Mouse (Mus musculus) brown adipose tissue, adult 24 weeks (tissue): Measurements from ENCODE around the gene Apobec3. TPM values are rescaled to one million over a fixed set of nuclear protein-coding genes. Genes with fewer than 3 reads are reported as not detected.

Experiments
- H3K27ac ChIP-seq: fragments of 200-500 bp; replicated peaks from 2 replicates; pipeline ENCODE4 v1.5.1; 2012; ENCODE audit warnings: low read depth, mild to moderate bottlenecking, low read length
- H3K4me1 ChIP-seq: fragments of 200-500 bp; 2 replicates; pipeline ENCODE4 v1.6.1; 2012; ENCODE audit warnings: low read length, mixed read lengths; ENCODE audit not compliant: control insufficient read depth, insufficient read depth, insufficient read length
- H3K4me3 ChIP-seq: fragments of 200-500 bp; 2 replicates; pipeline ENCODE4 v1.5.1; 2012; ENCODE audit warnings: low read depth, mild to moderate bottlenecking, low read length, moderate library complexity; ENCODE audit not compliant: insufficient read depth
- polyA plus RNA-seq: library from polyadenylated mRNA; stranded (reverse); fragments of >200 nt; gene quantifications from 2 replicates; pipeline ENCODE4 v1.2.4, GENCODE M21; 2012; ENCODE audit not compliant: missing spikeins, insufficient read depth, insufficient read length

Gene Apobec3
- 5.3 and 7.4 TPM in 2 replicates for polyA plus RNA-seq

DNA sequence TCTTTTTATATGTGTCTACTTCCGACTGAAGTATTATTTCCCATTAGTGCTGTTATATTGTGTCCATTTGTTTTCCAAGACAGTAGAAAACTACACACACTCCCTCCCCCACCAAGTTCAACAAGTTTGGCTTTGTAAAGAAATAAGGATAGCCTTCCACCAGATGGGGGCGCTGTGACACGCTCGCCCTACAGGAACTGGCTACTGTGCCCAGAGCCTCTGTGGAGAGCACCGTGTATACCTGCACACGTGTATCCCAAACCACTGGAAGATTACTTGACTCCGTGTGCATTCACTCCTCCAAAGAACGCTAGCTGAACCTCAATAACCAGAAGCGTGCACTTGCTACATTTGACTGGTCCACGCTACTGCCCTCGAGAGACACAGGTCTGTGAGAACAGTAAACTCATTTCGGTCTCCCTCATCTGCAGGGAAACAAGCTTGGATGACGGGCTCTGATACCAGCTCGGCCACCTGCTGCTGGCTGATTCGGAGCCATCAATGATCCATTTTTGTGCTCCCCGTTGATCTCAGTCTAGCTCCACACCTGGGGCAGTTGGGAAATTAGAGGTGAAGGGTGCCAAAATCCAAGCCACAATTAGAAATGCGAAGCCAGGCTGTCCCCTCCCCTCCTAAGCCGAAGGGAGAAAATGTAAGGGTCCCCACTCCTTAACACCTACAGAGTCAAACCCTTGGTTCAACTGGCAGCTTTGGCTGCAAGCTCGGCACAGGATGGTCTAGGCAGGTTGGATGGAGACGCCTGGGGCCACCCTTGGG, at the start of gene Apobec3:
Gene Apobec3 (plus strand): TSS at position 224 of the 777 bp plus-strand sequence.
- Histone ChIP-seq H3K27ac (peak within 1 kb of the TSS; percentile 91), H3K4me1 (peaks cover 12% of the 10 kb centered on the region), H3K4me3 (peak within 1 kb of the TSS; percentile 77)

DNA sequence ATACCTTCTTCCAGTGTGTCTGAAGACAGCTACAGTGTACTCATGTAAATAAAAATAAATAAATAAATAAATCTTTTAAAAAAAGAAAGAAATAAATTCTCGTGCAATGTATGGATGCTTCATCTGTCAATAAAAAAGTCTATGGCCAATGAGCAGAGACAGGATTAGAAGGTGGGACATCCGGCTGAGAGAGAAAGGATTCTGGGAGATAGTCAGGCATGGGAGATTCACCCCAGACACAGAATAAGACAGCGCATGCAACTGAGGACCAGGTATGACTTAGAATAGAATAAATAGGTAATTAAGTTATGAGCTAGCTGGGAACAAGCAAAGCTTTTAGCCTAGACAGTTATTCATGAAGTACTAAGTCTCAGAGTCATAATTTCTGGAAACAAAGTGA, 48.5 kb upstream of the Apobec3 start:
- no peaks in the 10 kb centered on the region for H3K4me1 ChIP-seq
- H3K27ac ChIP-seq = no peak overlapping the region
- H3K4me3 ChIP-seq = no peak overlapping the region

DNA sequence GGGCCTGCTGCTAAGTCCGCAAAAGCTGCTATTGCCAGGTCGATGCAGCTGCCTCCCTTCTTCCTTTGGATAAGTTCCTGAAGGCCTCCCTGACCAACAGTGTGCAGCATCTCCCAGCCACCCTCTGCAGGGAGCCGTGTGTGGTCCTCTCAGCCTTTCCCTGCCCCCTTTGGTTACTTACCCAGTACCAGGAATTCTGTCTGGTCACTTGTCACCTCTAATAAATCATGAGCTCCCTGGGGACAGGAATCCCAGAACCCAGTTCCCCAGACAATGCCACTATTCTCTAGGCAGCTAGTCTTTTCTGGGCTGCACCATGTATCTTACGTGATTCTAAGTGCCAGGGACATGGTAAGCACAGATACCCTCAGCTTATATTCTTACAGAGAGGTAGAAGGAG, 45.5 kb upstream of the Apobec3 start:
- Histone ChIP-seq H3K27ac (no peak overlapping the region), H3K4me1 (no peaks in the 10 kb centered on the region), H3K4me3 (no peak overlapping the region)

DNA sequence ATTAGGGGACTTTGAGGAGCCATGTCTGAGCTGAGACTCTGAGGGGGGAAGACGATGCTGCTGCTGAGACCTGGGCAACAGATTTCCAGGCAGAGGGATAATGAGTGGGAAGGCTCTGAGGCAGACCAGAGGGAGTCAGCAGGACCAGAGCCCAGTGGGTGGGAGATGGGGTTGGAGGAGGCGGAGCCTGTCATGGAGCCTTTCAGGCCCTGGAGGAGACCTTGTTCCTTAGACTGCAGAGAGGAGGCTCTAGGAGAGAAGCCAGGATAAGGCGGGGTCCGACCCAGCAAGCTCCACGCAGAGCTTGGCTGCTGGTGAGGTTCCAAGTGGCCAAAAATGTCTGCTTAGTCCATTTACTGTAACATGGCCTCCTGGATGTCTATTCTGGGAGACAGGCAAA, 44.4 kb upstream of the Apobec3 start:
- H3K4me1 ChIP-seq = no peaks in the 10 kb centered on the region

GRCm38 (mm10) chr15:79850143-79850542, 41.3 kb upstream of the Apobec3 start:
- no peak overlapping the region for H3K4me3 ChIP-seq
- H3K27ac ChIP-seq = no peak overlapping the region
- H3K4me1 ChIP-seq = no peaks in the 10 kb centered on the region

More for the DNA sequence above, 44.4 kb upstream of the Apobec3 start:
- Histone ChIP-seq H3K27ac (no peak overlapping the region), H3K4me3 (no peak overlapping the region)

- no peak overlapping the region for H3K4me3 ChIP-seq
- no peaks in the 10 kb centered on the region for H3K4me1 ChIP-seq
- no peak overlapping the region for H3K27ac ChIP-seq
These were observed 32.5 kb upstream of the Apobec3 start for GRCm38 (mm10) chr15:79858979-79859378.

- Histone ChIP-seq H3K4me1 (no peaks in the 10 kb centered on the region), H3K27ac (no peak overlapping the region), H3K4me3 (no peak overlapping the region)
These were observed 31.6 kb upstream of the Apobec3 start for GRCm38 (mm10) chr15:79859821-79860220.

DNA sequence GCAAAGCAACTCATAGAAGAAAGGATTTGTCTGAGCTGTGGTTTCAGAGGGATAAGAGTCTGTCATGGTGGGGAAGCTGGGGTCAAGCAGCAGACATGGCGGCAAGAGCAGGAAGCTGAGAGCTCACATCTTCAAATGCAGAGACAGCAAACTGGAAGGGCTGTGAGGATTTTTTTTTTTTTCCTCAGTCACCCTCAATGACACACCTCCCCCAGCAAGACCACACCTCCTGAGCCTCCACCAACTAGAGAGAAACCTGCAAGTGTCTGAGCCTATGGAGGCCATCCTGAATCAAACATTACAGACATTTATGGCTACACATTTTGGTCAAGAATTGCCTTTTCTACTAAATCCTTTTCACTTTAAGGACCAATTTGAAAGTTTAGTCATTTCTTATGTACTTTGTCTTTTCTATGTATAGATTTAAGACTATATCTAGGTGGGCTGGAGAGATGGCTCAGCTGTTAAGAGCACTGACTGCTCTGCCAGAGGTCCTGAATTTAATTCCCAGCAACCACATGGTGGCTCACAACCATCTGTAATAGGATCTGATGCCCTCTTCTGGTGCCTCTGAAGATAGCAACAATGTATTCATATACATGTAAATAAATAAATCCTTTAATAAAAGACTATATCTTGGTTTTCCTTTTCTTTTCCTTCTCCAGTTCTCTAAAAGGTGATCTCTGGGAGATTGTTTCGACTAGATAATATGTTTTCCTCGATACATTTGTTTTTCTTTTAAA, 24.0 kb upstream of the Apobec3 start:
- no peak overlapping the region for H3K27ac ChIP-seq
- H3K4me1 ChIP-seq = no peaks in the 10 kb centered on the region
- H3K4me3 ChIP-seq = no peak overlapping the region

DNA sequence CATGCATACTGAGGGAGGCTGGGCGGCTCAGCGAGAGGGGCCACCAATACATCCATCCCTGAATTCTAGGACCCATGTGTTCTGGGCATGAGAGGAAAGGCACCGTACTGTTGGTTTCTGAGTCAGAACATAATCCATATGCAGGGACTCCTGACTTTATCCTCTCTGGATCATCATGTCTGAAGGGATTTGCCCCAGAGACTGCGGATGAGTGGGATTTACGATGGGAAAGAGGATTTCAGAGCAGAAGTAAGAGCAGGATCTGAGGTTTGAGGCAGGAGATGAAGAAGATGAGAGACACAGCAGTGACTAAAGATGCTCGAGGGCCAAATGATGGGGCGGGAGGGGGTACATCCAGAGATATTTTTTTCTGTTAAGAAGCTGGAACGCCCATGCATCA, 17.9 kb upstream of the Apobec3 start:
- Histone ChIP-seq H3K4me1 (no peaks in the 10 kb centered on the region), H3K4me3 (no peak overlapping the region), H3K27ac (no peak overlapping the region)

- Histone ChIP-seq H3K4me3 (no peak overlapping the region), H3K4me1 (no peaks in the 10 kb centered on the region), H3K27ac (no peak overlapping the region)
These were observed 17.5 kb upstream of the Apobec3 start for GRCm38 (mm10) chr15:79873995-79874394.

GRCm38 (mm10) chr15:79875261-79875995, 16.0 kb upstream of the Apobec3 start:
- Histone ChIP-seq H3K4me3 (no peak overlapping the region), H3K27ac (no peak overlapping the region), H3K4me1 (no peaks in the 10 kb centered on the region)

GRCm38 (mm10) chr15:79878725-79879136, 12.7 kb upstream of the Apobec3 start:
- Histone ChIP-seq H3K4me1 (no peaks in the 10 kb centered on the region), H3K4me3 (peak overlapping the region; percentile 36), H3K27ac (peak overlapping the region; percentile 74)

DNA sequence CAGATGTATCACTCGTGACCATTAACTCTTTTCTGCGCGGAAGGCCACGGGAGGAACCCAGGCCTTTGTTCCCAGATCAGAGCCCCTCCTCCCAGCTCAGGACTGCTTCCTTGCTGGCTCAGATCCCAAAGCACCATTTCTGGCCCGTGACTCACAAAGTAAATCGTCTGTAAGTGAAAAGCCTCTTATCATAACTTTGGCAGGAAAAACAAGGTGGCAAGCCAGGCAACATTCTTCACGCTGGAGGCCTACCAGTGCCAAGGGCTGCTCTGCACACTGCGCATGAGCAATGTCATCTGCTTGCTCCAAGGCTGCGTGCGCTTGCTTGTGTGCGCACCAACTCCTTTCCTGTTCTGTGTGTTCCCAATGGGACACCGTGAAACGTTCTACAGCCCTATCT, 12.1 kb upstream of the Apobec3 start:
- Histone ChIP-seq H3K4me3 (peak overlapping the region; percentile 36), H3K4me1 (no peaks in the 10 kb centered on the region), H3K27ac (peak overlapping the region; percentile 74)

DNA sequence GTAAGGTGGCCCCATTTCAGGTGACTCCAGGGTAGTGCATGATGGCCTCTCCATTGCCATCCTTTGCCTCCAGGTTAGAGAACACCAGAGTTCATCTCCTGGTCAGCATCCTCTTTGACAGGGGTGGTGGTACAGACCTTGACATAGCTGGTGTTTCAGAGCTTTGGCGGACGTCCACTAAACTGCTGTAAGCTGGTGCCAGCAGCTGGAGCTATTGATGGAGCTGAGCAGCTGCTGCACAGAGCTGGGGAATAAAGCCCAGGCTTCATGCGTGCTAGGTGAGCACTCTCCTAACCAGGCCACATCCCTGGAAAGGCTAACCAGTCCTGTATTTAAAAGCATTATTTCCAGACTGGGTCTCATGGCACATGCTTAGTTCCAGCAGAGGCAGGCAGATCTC, 11.0 kb upstream of the Apobec3 start:
- Histone ChIP-seq H3K4me3 (no peak overlapping the region), H3K27ac (no peak overlapping the region), H3K4me1 (no peaks in the 10 kb centered on the region)

- H3K27ac ChIP-seq = 0 out of 2 replicates have a peak overlapping the region, but pooled peaks have one; percentile 7
- no peaks in the 10 kb centered on the region for H3K4me1 ChIP-seq
- peak overlapping the region; percentile 41 for H3K4me3 ChIP-seq
These were observed 8.7 kb upstream of the Apobec3 start for GRCm38 (mm10) chr15:79882623-79883267.
